Comparison of ENCODE assay signal across 7 mouse cellular contexts in genomic region chr10:4431746-4432122, GRCm38 (mm10). TPM values are rescaled to one million over a fixed set of nuclear protein-coding genes. Genes with fewer than 3 reads are reported as not detected.
DNase-seq lines count a peak whose midpoint lies in the region; ATAC-seq lines count a peak whose summit lies in the region.

No protein-coding gene starts in this region.

- no peaks in the 10 kb centered on the region for H3K9me3 ChIP-seq in megakaryocyte, embryonic 14.5 days
- H3K9me3 ChIP-seq in limb, embryonic 11.5 days (ENCODE audit: control insufficient read depth, low read length): no peaks in the 10 kb centered on the region
- no peaks in the 10 kb centered on the region for H3K9me3 ChIP-seq in stomach, embryonic 14.5 days (ENCODE audit: control insufficient read depth, low read depth, low read length)

- peak overlapping the region; percentile 64 for H3K4me2 ChIP-seq in limb, embryonic 11.5 days (ENCODE audit: low read depth, severe bottlenecking)
- peak overlapping the region; percentile 56 for H3K4me2 ChIP-seq in stomach, embryonic 14.5 days (replicated peaks; ENCODE audit: low read depth, low read length)

- peak overlapping the region; percentile 95 for H3K4me3 ChIP-seq in megakaryocyte, embryonic 14.5 days (replicated peaks)
- peak overlapping the region; percentile 49 for H3K4me3 ChIP-seq in limb, embryonic 11.5 days (ENCODE audit: low read depth, low read length)
- H3K4me3 ChIP-seq in stomach, embryonic 14.5 days (ENCODE audit: low read depth, low read length): peak overlapping the region; percentile 74

- H3K4me1 ChIP-seq in megakaryocyte, embryonic 14.5 days: peaks cover 67% of the 10 kb centered on the region
- 0 out of 2 replicates have a peak, but pooled peaks cover 2% of the 10 kb centered on the region for H3K4me1 ChIP-seq in limb, embryonic 11.5 days (ENCODE audit: control insufficient read depth, insufficient read depth, low read length)
- peaks cover 12% of the 10 kb centered on the region for H3K4me1 ChIP-seq in stomach, embryonic 14.5 days (ENCODE audit: control insufficient read depth, insufficient read depth, low read length)

- no peak overlapping the region for H3K27ac ChIP-seq in limb, embryonic 11.5 days (replicated peaks; ENCODE audit: low read depth, low read length)
- H3K27ac ChIP-seq in stomach, embryonic 14.5 days (ENCODE audit: low read length): peak overlapping the region; percentile 68; the same call in 1 of the 2 replicates

- no peaks in the 10 kb centered on the region for H3K27me3 ChIP-seq in megakaryocyte, embryonic 14.5 days (replicated peaks)
- no peaks in the 10 kb centered on the region for H3K27me3 ChIP-seq in limb, embryonic 11.5 days (ENCODE audit: control insufficient read depth, insufficient read depth, low read length)
- H3K27me3 ChIP-seq in stomach, embryonic 14.5 days (ENCODE audit: control insufficient read depth, insufficient read depth, low read length): no peaks in the 10 kb centered on the region

- DNase-seq in limb, embryonic 11.5 days (ENCODE audit: low spot score): no peak
- DNase-seq in right cerebral cortex, postnatal 10 days (ENCODE audit: low spot score in 2 of 2): no peak
- DNase-seq in cerebellum, adult 8-10 months: no peak

- no peak for ATAC-seq in megakaryocyte, adult 5-6 weeks (ENCODE audit: poor library complexity, severe bottlenecking)
- ATAC-seq in erythroblast, adult 5-6 weeks (replicated peaks; ENCODE audit: low FRiP score, poor library complexity, severe bottlenecking): 0 out of 2 replicates have a peak, but pooled peaks have one; percentile 4
- peak; percentile 10; the same call in 1 of the 2 replicates for ATAC-seq in limb, embryonic 11.5 days (ENCODE audit: insufficient number of reproducible peaks, low FRiP score, low TSS enrichment, low read depth)
- ATAC-seq in stomach, embryonic 14.5 days (ENCODE audit: insufficient number of reproducible peaks, insufficient read depth, low FRiP score, low read depth): peak; percentile 14; the same call in 1 of the 2 replicates

- H3K36me3 ChIP-seq in megakaryocyte, embryonic 14.5 days (replicated peaks; ENCODE audit: low read length): peaks cover 49% of the 10 kb centered on the region
- no peaks in the 10 kb centered on the region; the same call in 1 of the 2 replicates for H3K36me3 ChIP-seq in limb, embryonic 11.5 days (ENCODE audit: control insufficient read depth, insufficient read depth, low read length)
- peaks cover 2% of the 10 kb centered on the region for H3K36me3 ChIP-seq in stomach, embryonic 14.5 days (ENCODE audit: control insufficient read depth, insufficient read depth, low read length)

- 11% methylated on average over 5 of the region's 5 CpGs for WGBS in limb, embryonic 11.5 days
- WGBS in stomach, embryonic 14.5 days: 10% methylated on average over 5 of the region's 5 CpGs

- H3K9ac ChIP-seq in limb, embryonic 11.5 days (ENCODE audit: low read length): peak overlapping the region; percentile 57
- H3K9ac ChIP-seq in stomach, embryonic 14.5 days (replicated peaks; ENCODE audit: low read depth, low read length): peak overlapping the region; percentile 59

RNA-seq across cellular contexts. Expression of gene Rmnd1, which starts 0.5 kb away (rescaled TPM):
- 2.3 TPM in 1 of 2 replicates, not detected in the other for polyA plus RNA-seq in megakaryocyte, embryonic 14.5 days (2012; ENCODE audit: insufficient read depth, low replicate concordance)
- total RNA-seq in megakaryocyte, adult 5-6 weeks (2015): 35.0 and 40.7 TPM in 2 replicates
- total RNA-seq in megakaryocyte, adult 5-6 weeks (2017): 21.1 and 29.5 TPM in 2 replicates
- 8.2 and 37.7 TPM in 2 replicates for total RNA-seq in erythroblast, adult 5-6 weeks (2015; ENCODE audit: low replicate concordance)
- 5.7 and 18.2 TPM in 2 replicates for total RNA-seq in erythroblast, adult 5-6 weeks (2017; ENCODE audit: low replicate concordance)
- 54.2 and 59.1 TPM in 2 replicates for polyA plus RNA-seq in limb, embryonic 11.5 days (2014; fragmentation: Nextera tagmentation; extraction: Ambion mirVana)
- 53.4 and 55.1 TPM in 2 replicates for polyA plus RNA-seq in stomach, embryonic 14.5 days (2014; fragmentation: Nextera tagmentation; extraction: Ambion mirVana)

RNA-seq across cellular contexts. Expression of gene Armt1, which starts 0.5 kb away (rescaled TPM):
- polyA plus RNA-seq in megakaryocyte, embryonic 14.5 days (2012; ENCODE audit: insufficient read depth, low replicate concordance): 5.2 TPM in 1 of 2 replicates, not detected in the other
- total RNA-seq in megakaryocyte, adult 5-6 weeks (2015): 20.8 and 26.4 TPM in 2 replicates
- total RNA-seq in megakaryocyte, adult 5-6 weeks (2017): 24.4 and 27.4 TPM in 2 replicates
- total RNA-seq in erythroblast, adult 5-6 weeks (2015; ENCODE audit: low replicate concordance): 11.1 and 11.3 TPM in 2 replicates
- total RNA-seq in erythroblast, adult 5-6 weeks (2017; ENCODE audit: low replicate concordance): 5.6 and 12.5 TPM in 2 replicates
- 28.9 and 29.8 TPM in 2 replicates for polyA plus RNA-seq in limb, embryonic 11.5 days (2014; fragmentation: Nextera tagmentation; extraction: Ambion mirVana)
- polyA plus RNA-seq in stomach, embryonic 14.5 days (2014; fragmentation: Nextera tagmentation; extraction: Ambion mirVana): 16.6 and 18.5 TPM in 2 replicates

RNA-seq across cellular contexts. Expression of gene Zbtb2, which starts 43.8 kb away (rescaled TPM):
- polyA plus RNA-seq in megakaryocyte, embryonic 14.5 days (2012; ENCODE audit: insufficient read depth, low replicate concordance): 3.1 and 5.1 TPM in 2 replicates
- total RNA-seq in megakaryocyte, adult 5-6 weeks (2015): 12.8 and 14.2 TPM in 2 replicates
- total RNA-seq in megakaryocyte, adult 5-6 weeks (2017): 10.8 and 12.2 TPM in 2 replicates
- 4.4 and 4.8 TPM in 2 replicates for total RNA-seq in erythroblast, adult 5-6 weeks (2015; ENCODE audit: low replicate concordance)
- 2.6 and 4.6 TPM in 2 replicates for total RNA-seq in erythroblast, adult 5-6 weeks (2017; ENCODE audit: low replicate concordance)
- 22.7 and 24.4 TPM in 2 replicates for polyA plus RNA-seq in limb, embryonic 11.5 days (2014; fragmentation: Nextera tagmentation; extraction: Ambion mirVana)
- 14.5 and 15.6 TPM in 2 replicates for polyA plus RNA-seq in stomach, embryonic 14.5 days (2014; fragmentation: Nextera tagmentation; extraction: Ambion mirVana)

RNA-seq across cellular contexts. Expression of gene Ccdc170, which starts 50.6 kb away (rescaled TPM):
- 0.06 TPM in 1 of 2 replicates, not detected in the other for polyA plus RNA-seq in megakaryocyte, embryonic 14.5 days (2012; ENCODE audit: insufficient read depth, low replicate concordance)
- 0.30 TPM in 1 of 2 replicates, not detected in the other for total RNA-seq in megakaryocyte, adult 5-6 weeks (2015)
- total RNA-seq in megakaryocyte, adult 5-6 weeks (2017): 0.08 and 0.22 TPM in 2 replicates
- not detected in 2 replicates for total RNA-seq in erythroblast, adult 5-6 weeks (2015; ENCODE audit: low replicate concordance)
- not detected in 2 replicates for total RNA-seq in erythroblast, adult 5-6 weeks (2017; ENCODE audit: low replicate concordance)
- 0.09 TPM in 1 of 2 replicates, not detected in the other for polyA plus RNA-seq in limb, embryonic 11.5 days (2014; fragmentation: Nextera tagmentation; extraction: Ambion mirVana)
- 0.14 TPM in 1 of 2 replicates, not detected in the other for polyA plus RNA-seq in stomach, embryonic 14.5 days (2014; fragmentation: Nextera tagmentation; extraction: Ambion mirVana)

Comparison
In these comparisons a context has a peak if more than half of its experiments do, and no peak if none do; other contexts are left out.
1. RNA of gene Rmnd1, which starts 0.5 kb away (polyA plus RNA-seq): 53.4 to 55.1 TPM in stomach, embryonic 14.5 days and 54.2 to 59.1 TPM in limb, embryonic 11.5 days; 2.3 TPM in megakaryocyte, embryonic 14.5 days; every median in the first group is over 10 times any median in the second.
2. Peak in every context shown above with its lines, with median percentiles within 50 percentile points of each other: H3K4me3 ChIP-seq.